Mouse (Mus musculus): ENCODE results near the gene Ptch1.
A peak's percentile ranks its signal among the peaks of the same experiment; 100 is the strongest.

The Ptch1 gene

DNA sequence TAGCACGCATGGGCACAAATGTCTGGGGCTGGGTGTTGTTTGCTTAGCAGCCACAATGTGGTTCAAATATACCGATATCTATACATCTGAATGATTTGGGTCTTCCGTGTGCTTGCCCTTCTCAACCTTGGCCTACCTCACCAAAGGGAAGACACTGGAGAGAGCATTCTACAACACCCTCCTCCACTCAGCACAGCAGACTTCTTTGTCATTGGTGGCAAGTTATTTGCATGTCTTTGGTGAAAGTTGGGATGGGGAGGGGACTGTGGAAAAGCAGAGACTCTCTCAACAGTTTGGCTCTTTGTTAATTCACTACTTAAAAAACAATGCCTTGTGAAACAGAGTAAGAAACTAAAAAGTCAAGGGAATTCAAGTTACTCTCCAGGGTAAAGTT lies 43.0 kb downstream of the Ptch1 start:
- peak; percentile 16 to 33 for DNase-seq

- no peak for DNase-seq
Observed at GRCm38 (mm10) chr13:63529602-63530370, 43.6 kb downstream of the Ptch1 start.

DNA sequence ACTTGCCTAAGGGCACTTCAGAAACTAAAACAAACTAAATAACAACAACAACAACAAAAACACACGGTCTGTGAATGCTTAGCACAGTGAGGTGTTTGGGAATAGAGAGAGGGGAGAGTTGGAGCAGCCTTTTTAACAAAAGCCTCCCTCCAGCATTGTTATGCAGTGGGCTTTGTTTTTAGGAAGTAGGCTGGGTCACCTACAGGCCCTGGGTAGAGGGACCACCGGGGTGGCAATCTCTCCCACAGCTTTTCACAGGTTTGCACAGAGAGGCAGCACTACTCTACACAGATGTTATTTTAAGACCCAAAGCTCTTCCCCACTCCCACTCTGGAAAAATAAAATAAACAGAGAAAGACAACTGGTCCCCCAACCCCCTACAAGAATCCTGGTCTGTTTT lies 44.5 kb downstream of the Ptch1 start:
- peak; percentile 26 to 35 for DNase-seq

GRCm38 (mm10) chr13:63528164-63528675 lies 45.2 kb downstream of the Ptch1 start:
- DNase-seq, result peak; percentile 87 to 93

DNA sequence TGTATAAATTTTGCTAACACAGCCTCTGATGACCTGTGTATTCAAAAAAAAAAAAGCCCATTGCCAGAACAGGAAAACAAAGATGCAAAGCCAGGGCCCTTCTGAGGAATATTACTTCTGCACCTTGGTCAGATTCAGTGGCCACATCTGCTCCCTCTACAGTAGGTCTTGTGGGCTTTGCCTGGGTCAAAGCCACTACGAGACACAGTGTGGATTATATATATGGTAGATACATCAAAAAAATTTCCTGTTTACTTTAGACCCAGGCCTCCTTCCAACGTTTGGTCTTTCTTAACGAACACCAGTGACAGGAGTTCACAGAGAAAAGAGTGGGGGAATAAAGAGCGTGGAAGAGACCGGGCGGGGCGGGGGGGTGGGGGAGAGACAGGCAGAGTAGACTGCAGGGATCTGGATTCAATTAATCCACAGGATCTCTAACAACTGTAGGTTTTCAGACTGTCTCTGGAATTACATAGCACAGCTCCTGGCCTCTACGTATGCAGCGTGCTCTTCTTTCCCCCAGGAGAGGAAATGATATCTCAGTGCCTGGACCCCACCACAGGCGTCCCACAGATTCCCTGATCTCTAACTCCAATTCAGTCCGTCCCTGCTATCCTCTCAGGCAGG lies 47.7 kb downstream of the Ptch1 start:
- no peak for DNase-seq

GRCm38 (mm10) chr13:63524608-63525570 lies 48.5 kb downstream of the Ptch1 start:
- DNase-seq, result no peak

- no peak for DNase-seq
Observed at GRCm38 (mm10) chr13:63524061-63524460, 49.3 kb downstream of the Ptch1 start.

DNA sequence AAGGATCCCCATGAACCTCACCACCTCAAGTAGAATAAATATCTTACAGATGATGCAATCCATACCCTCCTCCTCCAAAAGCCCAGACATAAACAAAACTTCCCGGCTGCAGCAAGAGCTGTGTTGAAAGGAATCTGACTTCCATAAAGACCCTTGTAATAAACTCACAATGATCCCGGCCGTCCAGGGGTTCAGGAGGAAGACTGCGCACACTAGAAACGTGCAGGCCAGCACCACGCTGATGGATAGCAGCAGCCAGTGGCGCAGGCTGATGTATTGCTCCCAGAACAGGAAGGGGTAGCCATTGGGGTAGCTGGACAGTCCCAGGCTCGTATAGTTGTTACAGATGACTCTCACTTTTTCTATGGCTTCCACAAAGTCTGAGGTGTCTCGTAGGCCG lies 50.6 kb downstream of the Ptch1 start:
- DNase-seq, result no peak

DNA sequence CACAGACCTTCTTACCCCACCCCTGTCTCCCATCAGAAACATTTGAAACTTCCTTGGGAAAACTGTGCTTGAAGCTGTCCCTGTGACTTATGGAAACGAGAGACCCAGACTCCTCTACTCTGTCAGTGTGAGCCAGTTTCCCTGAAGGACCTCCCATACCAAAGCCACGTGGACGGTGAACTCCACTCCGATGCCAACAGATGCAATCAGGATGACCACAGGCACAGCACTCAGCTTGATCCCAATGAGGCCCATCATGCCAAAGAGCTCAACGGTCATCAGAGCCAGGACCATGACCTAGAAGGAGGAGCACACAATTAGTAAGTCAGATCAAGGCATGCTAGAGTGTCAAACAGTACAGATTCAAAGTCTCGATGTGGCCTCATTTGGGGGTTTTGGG lies 53.3 kb downstream of the Ptch1 start:
- no peak for DNase-seq

GRCm38 (mm10) chr13:63516535-63516934 lies 56.9 kb downstream of the Ptch1 start:
- DNase-seq, result no peak

GRCm38 (mm10) chr13:63515542-63515941 lies 57.9 kb downstream of the Ptch1 start:
- DNase-seq, result no peak

GRCm38 (mm10) chr13:63514931-63515360 lies 58.5 kb downstream of the Ptch1 start:
- DNase-seq, result no peak

DNA sequence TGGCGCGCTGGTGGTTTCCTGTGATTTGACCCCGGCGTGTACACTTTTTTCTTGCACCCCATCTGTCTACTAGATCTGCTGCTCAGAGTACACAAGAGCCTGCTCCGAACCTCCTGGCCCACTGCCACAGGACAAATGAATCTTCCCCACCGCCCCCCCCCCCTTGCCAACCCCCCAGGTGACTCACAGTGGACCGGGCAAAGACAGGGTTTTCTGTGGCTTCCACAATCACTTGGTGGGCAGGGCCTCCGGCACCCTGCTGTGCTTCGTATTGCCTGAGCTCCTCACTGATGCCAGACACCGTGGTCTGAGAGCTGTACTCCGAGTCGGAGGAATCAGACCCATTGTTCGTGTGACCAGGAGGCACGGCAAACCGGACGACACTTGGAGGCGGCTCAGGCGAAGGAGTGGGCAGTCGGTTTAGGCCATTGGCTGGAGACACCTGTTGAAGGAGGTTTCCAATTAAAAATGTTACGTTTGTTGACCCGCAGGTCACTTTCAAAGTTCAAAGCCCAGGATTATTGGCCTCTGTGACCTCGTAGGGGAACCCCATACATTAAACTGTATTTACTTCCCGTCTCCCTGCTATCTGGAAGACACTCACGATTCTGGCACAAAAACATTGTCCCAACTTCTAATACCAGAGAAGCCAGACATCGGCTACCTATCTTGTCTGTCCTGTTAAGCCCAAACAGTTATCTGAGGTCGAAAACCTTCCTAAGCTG lies 59.9 kb downstream of the Ptch1 start:
- DNase-seq, result no peak

DNA sequence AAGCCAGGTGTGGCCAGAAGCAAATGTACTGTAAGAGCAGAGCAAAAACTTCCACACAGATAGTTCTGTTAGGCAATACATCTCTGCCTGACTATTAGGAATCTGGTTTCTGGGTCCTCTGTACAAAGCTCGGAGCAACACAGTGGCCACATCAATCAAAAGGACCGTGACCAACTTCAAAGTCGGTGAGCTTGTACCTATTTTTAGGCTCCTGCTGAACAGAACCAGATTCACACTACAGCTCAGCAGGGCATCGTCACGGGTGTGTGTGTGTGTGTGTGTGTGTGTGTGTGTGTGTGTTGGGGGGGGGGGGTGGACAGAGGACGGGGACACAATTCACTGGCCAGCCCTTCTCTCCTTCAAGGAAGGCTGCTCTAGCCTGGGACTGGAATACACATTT lies 61.0 kb downstream of the Ptch1 start:
- DNase-seq, result no peak

- no peak for DNase-seq
Observed at GRCm38 (mm10) chr13:63507821-63508220, 65.6 kb downstream of the Ptch1 start.

GRCm38 (mm10) chr13:63507001-63507556 lies 66.3 kb downstream of the Ptch1 start:
- no peak for DNase-seq

- no peak for DNase-seq
Observed at GRCm38 (mm10) chr13:63506364-63506763, 67.0 kb downstream of the Ptch1 start.

DNA sequence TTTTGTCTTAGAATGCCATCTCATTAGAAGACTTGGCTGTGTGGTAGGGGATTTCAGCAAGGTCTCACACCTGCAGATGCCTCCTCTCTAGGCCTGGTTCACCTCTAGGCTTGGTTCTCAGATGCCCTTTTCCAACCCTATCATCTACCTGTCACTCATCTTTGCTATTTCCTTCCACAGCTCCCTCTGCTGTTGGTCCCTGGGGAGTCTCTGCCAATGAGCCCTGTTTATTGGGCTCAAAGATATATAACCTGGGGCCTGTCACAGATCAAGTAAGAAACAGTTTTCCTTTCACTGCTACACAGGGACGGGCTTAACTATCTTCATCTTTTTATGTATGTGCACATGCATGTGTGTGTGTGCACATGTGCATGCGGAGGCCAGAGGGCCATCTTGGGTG lies 71.0 kb downstream of the Ptch1 start:
- DNase-seq, result peak; percentile 41 to 45

- no peak for DNase-seq
Observed at GRCm38 (mm10) chr13:63499489-63499888, 73.9 kb downstream of the Ptch1 start.

DNA sequence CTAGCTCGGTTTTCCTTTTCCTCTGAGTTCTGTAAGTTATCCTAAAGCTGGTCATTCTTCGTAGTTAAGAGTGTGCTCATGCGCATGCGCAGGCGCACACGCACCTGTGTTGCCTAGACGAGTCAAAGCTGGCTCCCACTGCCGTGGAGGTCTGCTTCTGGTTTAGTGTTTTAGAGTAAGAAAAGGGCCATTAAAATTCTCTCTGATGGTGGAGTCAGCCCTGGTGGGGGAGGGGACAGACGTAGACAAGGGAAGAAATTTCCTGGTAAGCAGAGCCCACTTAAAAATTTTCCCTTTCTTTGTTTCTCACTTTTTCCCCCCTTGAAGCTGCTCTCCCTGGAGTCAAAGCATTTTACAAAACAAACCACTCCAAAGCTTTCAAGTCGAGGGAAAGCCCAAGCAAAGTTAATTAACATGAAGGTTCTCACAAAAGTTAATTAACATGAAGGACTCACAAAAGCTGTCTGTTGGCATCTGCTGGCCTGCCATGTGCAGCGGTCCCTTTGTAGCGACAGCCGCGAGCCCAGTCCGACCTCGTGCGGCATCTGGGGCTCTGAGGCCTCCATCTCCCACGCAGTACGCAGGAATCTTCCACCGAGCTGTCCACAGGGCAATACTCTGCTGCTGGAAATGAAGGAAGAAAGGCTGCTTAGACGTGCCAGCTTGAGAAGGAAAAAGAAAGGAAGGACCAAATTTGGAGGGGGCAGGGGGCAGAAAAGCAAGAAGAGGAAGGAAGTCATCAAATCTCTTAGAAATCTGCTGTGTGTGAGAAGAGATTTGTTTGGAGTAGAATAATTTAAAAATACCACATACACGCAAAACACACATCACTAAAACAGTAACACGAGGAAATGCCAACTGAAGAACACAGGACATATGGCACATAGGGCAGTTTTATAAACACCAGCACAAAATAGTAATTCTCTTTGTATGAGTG lies 76.5 kb downstream of the Ptch1 start, which contains the start of gene Fancc:
Gene Fancc, minus strand, starts transcription at position 633 of the 937 bp plus-strand sequence.
- peak in 1 of 2 experiments; percentile 13 for DNase-seq

GRCm38 (mm10) chr13:63487707-63488042 lies 85.7 kb downstream of the Ptch1 start:
- DNase-seq, result no peak
